Mouse (Mus musculus): ENCODE data around the gene Sgsh. TPM values are rescaled to one million over a fixed set of nuclear protein-coding genes. Genes with fewer than 3 reads are reported as not detected.

The Sgsh gene
- polyA plus RNA-seq, 1 experiment from 2014 or later = 4.1 TPM

DNA sequence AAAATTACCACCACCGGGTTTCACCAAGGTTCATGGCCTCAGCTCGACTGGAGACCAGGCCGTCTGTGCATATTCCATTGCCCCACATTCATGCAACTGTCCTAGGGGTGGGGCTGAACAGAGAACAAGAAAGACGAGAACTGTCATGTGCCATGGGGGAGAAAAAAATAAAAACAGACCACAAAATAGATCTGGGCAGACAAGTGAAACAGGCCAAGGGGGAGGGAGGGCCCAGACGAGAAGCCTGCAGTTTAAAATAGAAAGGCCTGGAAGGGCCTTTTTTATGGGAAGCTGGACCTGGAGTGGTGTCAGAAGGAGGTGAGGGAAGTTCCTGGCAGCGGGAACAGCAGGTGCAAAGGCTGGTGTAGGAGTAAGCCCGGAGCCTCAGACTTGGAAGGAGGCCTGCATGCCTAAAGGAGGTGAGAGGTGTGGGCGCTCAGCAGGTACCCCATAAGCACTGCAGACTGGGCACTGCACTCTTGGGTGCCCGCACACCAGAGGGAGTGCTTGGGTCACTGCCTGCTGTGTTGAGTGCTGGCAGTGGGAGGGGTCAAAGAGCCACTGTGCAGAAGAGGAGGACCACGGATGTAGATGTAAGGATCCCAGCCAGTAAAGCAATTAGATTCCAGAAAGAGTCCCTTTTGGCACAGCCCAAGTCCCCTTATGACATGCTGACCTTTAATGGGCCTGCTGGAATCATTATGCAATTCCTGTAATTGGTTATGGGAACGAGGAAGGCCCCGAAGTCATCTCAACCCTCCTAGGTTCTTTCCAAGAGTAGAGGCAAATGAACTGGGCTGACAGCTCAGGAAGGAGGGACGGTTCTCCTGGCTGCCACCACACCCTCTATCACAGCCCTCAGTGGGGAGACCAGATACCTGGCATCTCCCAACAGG, 48.3 kb downstream of the Sgsh start:
- Histone ChIP-seq H3K9me3 (replicated peaks; ENCODE audit: control insufficient read depth, low read length, poor library complexity, severe bottlenecking) (no peaks in the 10 kb centered on the region), H3K4me1 (ENCODE audit: control insufficient read depth, insufficient read depth, low read length) (no peaks in the 10 kb centered on the region), H3K36me3 (ENCODE audit: control insufficient read depth, insufficient read depth, low read length) (no peaks in the 10 kb centered on the region), H3K27ac (ENCODE audit: low read length) (no peak overlapping the region), H3K4me2 (ENCODE audit: low read length) (no peak overlapping the region), H3K4me3 (ENCODE audit: low read depth, low read length) (no peak overlapping the region), H3K27me3 (ENCODE audit: control insufficient read depth, insufficient read depth, low read depth, low read length) (0 out of 2 replicates have a peak, but pooled peaks cover 2% of the 10 kb centered on the region), H3K9ac (ENCODE audit: low read depth, low read length) (no peak overlapping the region)
- ATAC-seq = no peak
- WGBS = 64% methylated on average over 13 of the region's 13 CpGs

DNA sequence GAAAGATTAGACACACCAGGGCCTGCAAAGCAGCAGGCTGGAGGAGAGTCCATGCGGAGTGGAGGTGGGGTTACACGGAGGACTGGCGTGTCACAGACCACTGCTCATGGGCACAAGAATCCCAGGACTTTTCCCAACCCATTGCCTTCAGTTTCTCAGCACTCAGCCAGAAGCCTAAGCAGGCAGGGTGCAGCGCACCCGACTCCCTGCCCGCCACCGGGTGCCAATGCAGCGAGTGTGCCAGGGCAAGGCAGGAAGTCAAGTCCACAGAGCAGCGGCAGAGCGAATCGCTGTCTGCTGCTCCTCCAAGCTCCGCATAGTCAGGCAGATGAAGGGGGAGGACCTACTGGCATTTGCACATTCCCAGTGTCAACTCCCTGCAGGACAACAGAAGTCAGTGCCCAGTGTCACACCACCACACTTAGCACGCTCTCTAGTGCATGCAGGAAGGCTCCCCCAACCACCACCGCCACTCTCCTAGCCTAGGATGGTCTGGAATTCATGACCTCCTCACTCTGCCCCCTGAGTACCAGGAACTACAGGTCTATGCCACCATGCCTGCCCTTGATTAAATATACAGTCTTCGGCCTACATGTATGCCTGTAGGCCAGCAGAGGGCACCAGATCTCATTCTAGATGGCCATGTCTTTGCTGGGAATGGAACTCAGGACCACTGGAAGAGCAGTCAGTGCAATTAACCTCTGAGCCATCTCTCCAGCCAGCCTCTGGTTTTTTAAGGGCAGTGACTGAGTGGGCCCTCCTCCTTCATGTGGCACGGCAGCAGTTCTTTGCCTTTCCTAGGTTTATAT, 50.2 kb downstream of the Sgsh start:
- H3K4me2 ChIP-seq (ENCODE audit: low read length) = no peak overlapping the region

DNA sequence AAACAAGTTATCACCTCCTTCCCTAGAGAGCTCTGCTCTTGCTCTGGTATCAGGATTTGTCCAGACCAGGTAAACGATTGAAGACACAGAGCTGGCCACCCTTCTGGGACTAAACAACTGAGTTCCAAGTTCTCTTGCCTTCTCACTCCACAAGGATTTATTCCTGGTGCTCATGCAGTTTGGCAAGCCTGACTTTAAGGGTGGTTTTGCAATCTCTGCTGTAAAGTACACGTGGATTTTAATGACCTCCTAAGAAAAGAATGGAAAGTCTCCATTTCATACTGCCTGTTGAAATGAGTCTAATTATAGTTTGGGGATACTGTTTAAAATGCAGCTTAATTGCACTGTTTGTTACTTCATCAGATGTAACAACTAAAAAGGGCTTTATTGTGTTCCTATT, 54.4 kb downstream of the Sgsh start:
- H3K9me3 ChIP-seq (replicated peaks; ENCODE audit: control insufficient read depth, low read length, poor library complexity, severe bottlenecking) = no peaks in the 10 kb centered on the region
- no peak overlapping the region for H3K27ac ChIP-seq (ENCODE audit: low read length)
- no peak overlapping the region for H3K9ac ChIP-seq (ENCODE audit: low read depth, low read length)
- ATAC-seq = no peak
- peaks cover 13% of the 10 kb centered on the region for H3K4me1 ChIP-seq (ENCODE audit: control insufficient read depth, insufficient read depth, low read length)
- H3K4me2 ChIP-seq (ENCODE audit: low read length) = peak overlapping the region; percentile 88
- WGBS = 25% methylated on average over 2 of the region's 2 CpGs
- no peak overlapping the region for H3K4me3 ChIP-seq (ENCODE audit: low read depth, low read length)
- H3K36me3 ChIP-seq (ENCODE audit: control insufficient read depth, insufficient read depth, low read length) = peaks cover 7% of the 10 kb centered on the region; the same call in 1 of the 2 replicates
- 0 out of 2 replicates have a peak, but pooled peaks cover 2% of the 10 kb centered on the region for H3K27me3 ChIP-seq (ENCODE audit: control insufficient read depth, insufficient read depth, low read depth, low read length)

More for the DNA sequence above, 50.2 kb downstream of the Sgsh start:
- no peaks in the 10 kb centered on the region for H3K9me3 ChIP-seq (replicated peaks; ENCODE audit: control insufficient read depth, low read length, poor library complexity, severe bottlenecking)
- WGBS = 47% methylated on average over 16 of the region's 16 CpGs
- H3K27me3 ChIP-seq (ENCODE audit: control insufficient read depth, insufficient read depth, low read depth, low read length) = 0 out of 2 replicates have a peak, but pooled peaks cover 2% of the 10 kb centered on the region
- no peaks in the 10 kb centered on the region for H3K36me3 ChIP-seq (ENCODE audit: control insufficient read depth, insufficient read depth, low read length)
- no peak for ATAC-seq
- peaks cover 4% of the 10 kb centered on the region for H3K4me1 ChIP-seq (ENCODE audit: control insufficient read depth, insufficient read depth, low read length)
- no peak overlapping the region for H3K9ac ChIP-seq (ENCODE audit: low read depth, low read length)
- H3K27ac ChIP-seq (ENCODE audit: low read length) = no peak overlapping the region
- H3K4me3 ChIP-seq (ENCODE audit: low read depth, low read length) = no peak overlapping the region

DNA sequence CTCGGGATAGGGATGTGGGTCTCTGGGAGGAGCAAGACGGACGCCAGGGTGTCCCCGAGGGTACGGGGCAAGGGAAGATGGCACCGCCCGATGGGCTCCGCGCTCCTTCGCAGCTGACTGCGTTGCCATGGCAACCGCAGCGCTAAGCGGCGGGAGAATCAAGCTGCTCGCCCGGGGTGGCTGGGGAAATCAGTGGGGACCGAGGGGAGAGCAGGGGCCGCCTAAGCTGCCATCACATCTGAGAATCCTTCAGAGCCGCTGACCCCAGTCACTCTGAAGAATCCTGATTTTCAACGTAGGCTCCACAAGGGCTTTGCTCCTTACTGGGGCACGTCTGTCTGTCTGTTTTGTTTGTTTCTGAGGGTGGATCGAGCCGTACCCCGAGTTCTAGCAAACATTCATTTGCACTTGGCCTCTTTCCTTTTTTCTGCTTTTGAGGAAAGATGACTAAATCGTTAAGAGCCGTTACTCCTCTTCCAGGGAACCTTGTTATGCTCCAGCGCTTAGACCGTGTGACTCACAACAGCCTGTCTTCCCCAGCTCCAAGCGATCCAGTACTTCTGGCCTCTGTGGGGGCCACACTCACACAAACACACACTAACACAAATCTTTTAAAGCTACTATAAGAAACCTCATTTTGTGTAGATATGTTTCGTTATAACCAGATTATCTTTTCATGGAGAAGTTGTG, 54.9 kb downstream of the Sgsh start:
- Histone ChIP-seq H3K9me3 (replicated peaks; ENCODE audit: control insufficient read depth, low read length, poor library complexity, severe bottlenecking) (no peaks in the 10 kb centered on the region), H3K4me2 (ENCODE audit: low read length) (peak overlapping the region; percentile 88), H3K27me3 (ENCODE audit: control insufficient read depth, insufficient read depth, low read depth, low read length) (0 out of 2 replicates have a peak, but pooled peaks cover 2% of the 10 kb centered on the region), H3K4me1 (ENCODE audit: control insufficient read depth, insufficient read depth, low read length) (peaks cover 13% of the 10 kb centered on the region), H3K36me3 (ENCODE audit: control insufficient read depth, insufficient read depth, low read length) (peaks cover 13% of the 10 kb centered on the region), H3K9ac (ENCODE audit: low read depth, low read length) (peak overlapping the region; percentile 78), H3K27ac (ENCODE audit: low read length) (peak overlapping the region; percentile 99), H3K4me3 (ENCODE audit: low read depth, low read length) (peak overlapping the region; percentile 65)
- 1% methylated on average over 31 of the region's 31 CpGs for WGBS
- no peak for ATAC-seq

DNA sequence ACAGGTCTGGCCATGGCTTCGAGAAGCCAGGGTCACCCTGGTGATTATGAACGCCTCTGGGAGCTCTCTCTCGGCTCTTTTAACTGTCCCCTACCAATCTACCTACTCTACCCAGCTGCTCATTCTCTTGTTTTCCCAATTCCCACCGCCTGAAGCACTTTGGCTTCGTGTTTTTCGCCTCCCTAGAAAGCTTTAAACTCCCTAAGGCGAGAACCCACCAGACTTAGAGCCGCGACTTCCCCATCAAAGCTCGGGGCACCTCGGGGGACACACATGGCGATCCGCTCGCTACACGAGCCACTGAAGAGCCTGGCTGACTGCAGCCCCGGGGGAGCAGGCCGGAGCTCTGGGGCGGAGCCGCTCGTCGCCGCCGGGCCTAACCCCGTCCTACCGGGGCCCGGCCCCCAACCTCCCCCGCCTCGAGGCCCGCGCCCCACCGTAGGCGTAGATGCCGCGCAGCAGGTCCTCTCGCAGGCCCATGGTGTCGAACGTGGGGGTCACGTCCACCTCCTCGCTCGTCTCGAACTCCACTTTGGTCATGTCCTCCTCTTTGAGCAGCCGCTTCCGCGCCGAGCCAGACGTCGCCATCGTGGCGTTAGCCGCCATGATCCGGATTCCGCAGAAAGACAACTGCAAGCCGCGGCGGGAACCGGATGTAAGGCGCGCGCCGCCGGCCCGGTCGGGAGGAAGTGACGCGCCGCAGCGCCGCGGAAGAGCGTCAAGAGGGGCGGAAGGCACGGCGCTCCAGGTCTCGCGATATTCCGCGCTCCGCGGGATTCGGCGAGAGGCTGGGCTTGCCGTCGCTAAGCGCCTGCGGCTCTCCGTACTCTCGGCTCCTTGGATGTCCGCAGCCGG, 55.7 kb downstream of the Sgsh start, which contains the start of gene Eif4a3:
TSS of gene Eif4a3 (minus strand) at position 699 of the 855 bp plus-strand sequence.
- Histone ChIP-seq H3K27me3 (ENCODE audit: control insufficient read depth, insufficient read depth, low read depth, low read length) (0 out of 2 replicates have a peak, but pooled peaks cover under 1% of the 10 kb centered on the region), H3K4me1 (ENCODE audit: control insufficient read depth, insufficient read depth, low read length) (peaks cover 13% of the 10 kb centered on the region), H3K36me3 (ENCODE audit: control insufficient read depth, insufficient read depth, low read length) (peaks cover 17% of the 10 kb centered on the region), H3K9ac (ENCODE audit: low read depth, low read length) (peak within 1 kb of the TSS; percentile 78), H3K4me2 (ENCODE audit: low read length) (peak within 1 kb of the TSS; percentile 89), H3K9me3 (replicated peaks; ENCODE audit: control insufficient read depth, low read length, poor library complexity, severe bottlenecking) (no peaks in the 10 kb centered on the region), H3K27ac (ENCODE audit: low read length) (peak within 1 kb of the TSS; percentile 99), H3K4me3 (ENCODE audit: low read depth, low read length) (peak within 1 kb of the TSS; percentile 65)
- ATAC-seq = peak; percentile 96
- WGBS = under 1% methylated on average over 88 of the region's 89 CpGs

DNA sequence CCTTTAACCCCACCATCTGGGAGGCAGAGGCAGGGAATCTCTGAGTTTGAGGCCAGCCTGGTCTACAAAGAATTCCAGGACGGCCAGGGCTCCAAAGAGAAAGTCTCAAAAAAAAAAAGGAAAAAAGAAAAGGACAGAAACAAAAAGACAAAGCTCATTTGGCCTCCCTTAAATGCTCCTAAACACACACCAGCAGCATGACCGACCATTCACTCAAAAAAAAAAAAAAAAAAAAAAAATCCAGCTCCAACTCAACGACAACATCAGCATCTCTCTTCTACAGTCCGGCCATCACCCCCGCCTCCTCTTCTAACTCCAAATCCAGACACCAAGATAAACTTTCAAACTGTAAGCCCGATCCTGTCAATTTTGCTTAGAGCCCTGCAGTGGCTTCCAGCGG, 56.4 kb downstream of the Sgsh start:
- Histone ChIP-seq H3K4me2 (ENCODE audit: low read length) (peak overlapping the region; percentile 89), H3K9me3 (replicated peaks; ENCODE audit: control insufficient read depth, low read length, poor library complexity, severe bottlenecking) (no peaks in the 10 kb centered on the region), H3K9ac (ENCODE audit: low read depth, low read length) (peak overlapping the region; percentile 78), H3K4me3 (ENCODE audit: low read depth, low read length) (peak overlapping the region; percentile 65), H3K27me3 (ENCODE audit: control insufficient read depth, insufficient read depth, low read depth, low read length) (no peaks in the 10 kb centered on the region), H3K4me1 (ENCODE audit: control insufficient read depth, insufficient read depth, low read length) (peaks cover 13% of the 10 kb centered on the region), H3K27ac (ENCODE audit: low read length) (no peak overlapping the region), H3K36me3 (ENCODE audit: control insufficient read depth, insufficient read depth, low read length) (peaks cover 22% of the 10 kb centered on the region)
- 17% methylated on average over 7 of the region's 7 CpGs for WGBS
- no peak for ATAC-seq

DNA sequence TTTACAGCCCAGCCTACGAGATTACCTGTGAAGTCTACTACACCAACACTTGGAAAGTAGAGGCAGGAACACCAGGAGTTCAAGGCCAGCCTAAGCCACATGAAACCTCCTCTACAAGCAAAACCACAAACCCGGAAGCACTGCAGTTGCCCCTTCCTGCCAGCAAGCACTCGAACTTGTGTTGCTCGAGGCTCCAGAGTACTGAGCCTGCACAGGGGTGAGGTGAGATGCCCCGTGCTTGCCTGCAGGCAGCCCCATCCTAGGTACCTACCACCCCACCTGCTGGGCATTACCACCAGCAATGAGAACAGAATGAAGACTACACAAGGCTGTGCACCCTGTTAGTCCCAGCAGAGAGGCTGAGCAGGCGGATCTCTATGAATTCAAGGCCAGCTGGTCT, 57.3 kb downstream of the Sgsh start:
- no peak overlapping the region for H3K9ac ChIP-seq (ENCODE audit: low read depth, low read length)
- H3K4me2 ChIP-seq (ENCODE audit: low read length) = no peak overlapping the region
- WGBS = 90% methylated on average over 6 of the region's 6 CpGs
- H3K4me1 ChIP-seq (ENCODE audit: control insufficient read depth, insufficient read depth, low read length) = peaks cover 13% of the 10 kb centered on the region
- ATAC-seq = no peak
- no peak overlapping the region for H3K4me3 ChIP-seq (ENCODE audit: low read depth, low read length)
- H3K27ac ChIP-seq (ENCODE audit: low read length) = no peak overlapping the region
- H3K9me3 ChIP-seq (replicated peaks; ENCODE audit: control insufficient read depth, low read length, poor library complexity, severe bottlenecking) = no peaks in the 10 kb centered on the region
- H3K27me3 ChIP-seq (ENCODE audit: control insufficient read depth, insufficient read depth, low read depth, low read length) = no peaks in the 10 kb centered on the region
- H3K36me3 ChIP-seq (ENCODE audit: control insufficient read depth, insufficient read depth, low read length) = peaks cover 31% of the 10 kb centered on the region

Measured in midbrain, embryonic 16.5 days (tissue).